Mouse (Mus musculus) intestine, embryonic 15.5 days (tissue): ENCODE measurements around the gene Gm20388. TPM values are rescaled to one million over a fixed set of nuclear protein-coding genes. Genes with fewer than 3 reads are reported as not detected.

Experiments
- ATAC-seq: fragments of 200-750 bp; cut with Nextera tagmentation; 2 replicates; pipeline ENCODE4 v1.8.0; 2017; ENCODE audit warnings: moderate TSS enrichment, moderate library complexity
- H3K27ac ChIP-seq: fragments of 300-500 bp; sonication (generic); 2 replicates; pipeline ENCODE4 v1.5.1; 2015; ENCODE audit warnings: mild to moderate bottlenecking, inconsistent platforms
- H3K27me3 ChIP-seq: fragments of 300-500 bp; sonication (generic); replicated peaks from 2 replicates; pipeline ENCODE4 v1.6.1; 2015; ENCODE audit warnings: inconsistent platforms
- H3K36me3 ChIP-seq: fragments of 300-500 bp; sonication (generic); 2 replicates; pipeline ENCODE4 v1.6.1; 2015; ENCODE audit warnings: inconsistent platforms
- H3K4me1 ChIP-seq: fragments of 300-500 bp; sonication (generic); replicated peaks from 2 replicates; pipeline ENCODE4 v1.6.1; 2015; ENCODE audit warnings: inconsistent platforms
- H3K4me2 ChIP-seq: fragments of 300-500 bp; sonication (generic); replicated peaks from 2 replicates; pipeline ENCODE4 v1.6.1; 2015; ENCODE audit warnings: mild to moderate bottlenecking, inconsistent platforms
- H3K4me3 ChIP-seq: fragments of 300-500 bp; sonication (generic); replicated peaks from 2 replicates; pipeline ENCODE4 v1.5.1; 2015; ENCODE audit warnings: inconsistent platforms
- H3K9ac ChIP-seq: fragments of 300-500 bp; sonication (generic); 2 replicates; pipeline ENCODE4 v1.6.1; 2015; ENCODE audit warnings: inconsistent platforms
- H3K9me3 ChIP-seq: fragments of 300-500 bp; sonication (generic); 2 replicates; pipeline ENCODE4 v1.6.1; 2016; ENCODE audit warnings: inconsistent platforms
- WGBS: fragments of 180-500 bp; shearing (Covaris S2); methylation state at CpG from one replicate; pipeline ENCODE4 v1.1.7; 2015; 5-methylcytosine and 5-hydroxymethylcytosine counted together
- polyA plus RNA-seq: library from polyadenylated mRNA; unstranded; fragments of >200 nt; fragmentation: Nextera tagmentation; extraction: Ambion mirVana; gene quantifications from 2 replicates; pipeline ENCODE4 v1.2.1, GENCODE M21; 2015

The Gm20388 gene
- polyA plus RNA-seq, 1 experiment from 2014 or later, result not detected

DNA sequence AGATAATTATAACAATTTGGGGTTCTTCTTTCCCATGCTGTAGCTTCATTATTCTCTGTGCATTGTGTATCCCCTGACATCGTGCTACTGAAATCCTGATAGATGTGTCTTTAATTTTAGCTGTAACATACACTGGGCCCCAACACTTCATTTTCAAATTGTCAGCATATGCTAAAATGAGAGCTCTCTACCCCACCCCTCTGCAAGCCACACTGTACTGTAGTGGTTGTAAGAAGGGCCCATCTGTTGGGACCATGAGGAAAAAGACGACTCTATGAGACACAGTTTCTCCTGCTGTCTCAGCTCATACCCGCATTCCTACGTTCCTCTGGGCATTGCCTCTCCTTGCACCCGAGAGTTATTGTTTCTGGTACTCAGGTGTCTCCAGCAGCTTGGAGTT lies 4226.6 kb downstream of the Gm20388 start:
- no peaks in the 10 kb centered on the region for H3K4me1 ChIP-seq
- ATAC-seq, result no peak
- 79% methylated on average over 5 of the region's 5 CpGs for WGBS
- no peak overlapping the region for H3K4me2 ChIP-seq
- no peak overlapping the region for H3K9ac ChIP-seq
- no peak overlapping the region for H3K4me3 ChIP-seq
- no peak overlapping the region for H3K27ac ChIP-seq
- H3K27me3 ChIP-seq, result no peaks in the 10 kb centered on the region
- H3K9me3 ChIP-seq, result no peaks in the 10 kb centered on the region
- H3K36me3 ChIP-seq, result no peaks in the 10 kb centered on the region

DNA sequence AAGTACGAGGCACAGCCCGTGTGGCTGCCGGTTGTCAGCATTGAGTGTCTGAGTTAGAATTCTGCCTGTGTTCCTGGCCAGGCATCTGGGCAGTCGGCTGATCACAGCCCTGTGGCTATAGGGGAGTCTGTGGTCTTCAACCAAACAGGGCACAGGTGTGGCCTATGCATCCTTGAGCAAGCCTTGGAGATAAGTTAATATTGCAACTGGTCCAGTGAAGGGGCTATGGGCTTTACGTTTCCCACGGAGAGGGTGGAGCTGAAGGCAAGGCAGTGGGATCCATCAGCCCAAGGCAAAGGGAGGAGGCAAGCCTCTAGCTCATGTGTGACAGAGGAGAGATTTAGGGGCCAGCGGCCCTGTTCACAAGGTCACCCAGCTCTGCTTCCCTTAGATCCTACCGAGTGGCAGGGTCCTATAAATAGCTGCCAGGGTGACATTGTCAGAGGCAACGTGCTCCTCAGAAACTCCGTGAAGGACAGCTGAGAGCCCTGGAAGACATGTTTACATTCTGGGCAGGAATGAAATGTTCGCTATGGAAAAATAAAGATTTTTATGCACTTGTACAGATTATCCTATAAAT lies 4229.7 kb downstream of the Gm20388 start:
- Histone ChIP-seq H3K27me3 (no peaks in the 10 kb centered on the region), H3K9me3 (no peaks in the 10 kb centered on the region), H3K4me3 (no peak overlapping the region), H3K4me1 (no peaks in the 10 kb centered on the region), H3K9ac (no peak overlapping the region), H3K36me3 (no peaks in the 10 kb centered on the region), H3K4me2 (no peak overlapping the region), H3K27ac (no peak overlapping the region)
- WGBS, result 59% methylated on average over 11 of the region's 11 CpGs
- ATAC-seq, result no peak

- 65% methylated on average over 20 of the region's 20 CpGs for WGBS
- Histone ChIP-seq H3K9ac (no peak overlapping the region), H3K9me3 (no peaks in the 10 kb centered on the region), H3K27me3 (no peaks in the 10 kb centered on the region), H3K4me1 (no peaks in the 10 kb centered on the region), H3K36me3 (no peaks in the 10 kb centered on the region), H3K27ac (no peak overlapping the region), H3K4me2 (no peak overlapping the region), H3K4me3 (no peak overlapping the region)
- ATAC-seq, result no peak
These were observed 4230.3 kb downstream of the Gm20388 start for GRCm38 (mm10) chr8:124140868-124141431.

GRCm38 (mm10) chr8:124141681-124142391 lies 4231.2 kb downstream of the Gm20388 start:
- H3K9ac ChIP-seq, result no peak overlapping the region
- no peaks in the 10 kb centered on the region for H3K9me3 ChIP-seq
- ATAC-seq, result no peak
- H3K4me2 ChIP-seq, result no peak overlapping the region
- 66% methylated on average over 9 of the region's 9 CpGs for WGBS
- no peaks in the 10 kb centered on the region for H3K27me3 ChIP-seq
- no peaks in the 10 kb centered on the region for H3K36me3 ChIP-seq
- H3K4me3 ChIP-seq, result no peak overlapping the region
- no peak overlapping the region for H3K27ac ChIP-seq
- no peaks in the 10 kb centered on the region for H3K4me1 ChIP-seq

DNA sequence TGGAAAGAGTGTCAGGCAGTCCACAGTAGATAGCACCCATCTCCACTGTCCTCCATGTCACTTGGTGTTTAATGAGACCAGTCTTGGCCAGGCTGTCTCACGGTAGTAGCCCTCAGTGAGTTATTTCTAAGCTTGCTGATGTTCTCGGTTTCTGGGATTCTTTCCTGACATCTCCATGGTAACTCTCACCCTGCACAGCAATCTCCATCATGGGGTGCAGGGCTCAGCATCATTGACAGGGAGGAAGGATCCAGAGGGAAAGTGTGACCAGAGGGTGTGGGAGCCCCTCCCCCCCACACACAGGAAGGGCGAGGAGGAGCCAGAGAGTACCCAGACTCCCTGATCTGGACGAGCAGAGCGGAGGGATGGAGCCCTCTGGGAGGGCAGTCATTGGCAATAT lies 4232.4 kb downstream of the Gm20388 start:
- H3K27ac ChIP-seq, result no peak overlapping the region
- no peaks in the 10 kb centered on the region for H3K36me3 ChIP-seq
- H3K4me2 ChIP-seq, result no peak overlapping the region
- H3K9me3 ChIP-seq, result no peaks in the 10 kb centered on the region
- no peak for ATAC-seq
- H3K4me1 ChIP-seq, result no peaks in the 10 kb centered on the region
- no peaks in the 10 kb centered on the region for H3K27me3 ChIP-seq
- WGBS, result 47% methylated on average over 5 of the region's 5 CpGs
- no peak overlapping the region for H3K9ac ChIP-seq
- H3K4me3 ChIP-seq, result no peak overlapping the region

GRCm38 (mm10) chr8:124143871-124144618 lies 4233.4 kb downstream of the Gm20388 start:
- H3K27ac ChIP-seq, result no peak overlapping the region
- ATAC-seq, result no peak
- no peak overlapping the region for H3K4me3 ChIP-seq
- no peaks in the 10 kb centered on the region for H3K4me1 ChIP-seq
- H3K36me3 ChIP-seq, result no peaks in the 10 kb centered on the region
- no peaks in the 10 kb centered on the region for H3K9me3 ChIP-seq
- 90% methylated on average over 16 of the region's 16 CpGs for WGBS
- H3K27me3 ChIP-seq, result no peaks in the 10 kb centered on the region
- H3K9ac ChIP-seq, result no peak overlapping the region
- no peak overlapping the region for H3K4me2 ChIP-seq

GRCm38 (mm10) chr8:124144619-124144980 lies 4234.0 kb downstream of the Gm20388 start:
- Histone ChIP-seq H3K4me2 (no peak overlapping the region), H3K9ac (no peak overlapping the region), H3K9me3 (no peaks in the 10 kb centered on the region), H3K36me3 (no peaks in the 10 kb centered on the region), H3K27me3 (no peaks in the 10 kb centered on the region), H3K4me1 (no peaks in the 10 kb centered on the region), H3K4me3 (no peak overlapping the region), H3K27ac (no peak overlapping the region)
- ATAC-seq, result no peak
- WGBS, result 87% methylated on average over 12 of the region's 12 CpGs

GRCm38 (mm10) chr8:124146286-124146685 lies 4235.6 kb downstream of the Gm20388 start:
- H3K9me3 ChIP-seq, result no peaks in the 10 kb centered on the region
- 80% methylated on average over 5 of the region's 5 CpGs for WGBS
- no peak overlapping the region for H3K4me3 ChIP-seq
- ATAC-seq, result no peak
- H3K27ac ChIP-seq, result no peak overlapping the region
- no peaks in the 10 kb centered on the region for H3K36me3 ChIP-seq
- no peaks in the 10 kb centered on the region for H3K4me1 ChIP-seq
- H3K9ac ChIP-seq, result no peak overlapping the region
- H3K27me3 ChIP-seq, result no peaks in the 10 kb centered on the region
- no peak overlapping the region for H3K4me2 ChIP-seq

GRCm38 (mm10) chr8:124150009-124150408 lies 4239.4 kb downstream of the Gm20388 start:
- H3K27me3 ChIP-seq, result no peaks in the 10 kb centered on the region
- no peak overlapping the region for H3K4me2 ChIP-seq
- no peaks in the 10 kb centered on the region for H3K36me3 ChIP-seq
- no peak overlapping the region for H3K4me3 ChIP-seq
- WGBS, result 71% methylated on average over 11 of the region's 11 CpGs
- H3K27ac ChIP-seq, result no peak overlapping the region
- no peak overlapping the region for H3K9ac ChIP-seq
- no peaks in the 10 kb centered on the region for H3K4me1 ChIP-seq
- no peak for ATAC-seq
- H3K9me3 ChIP-seq, result no peaks in the 10 kb centered on the region

- no peaks in the 10 kb centered on the region for H3K27me3 ChIP-seq
- no peak overlapping the region for H3K9ac ChIP-seq
- H3K4me1 ChIP-seq, result no peaks in the 10 kb centered on the region
- no peak overlapping the region for H3K4me3 ChIP-seq
- no peaks in the 10 kb centered on the region for H3K36me3 ChIP-seq
- no peak for ATAC-seq
- H3K4me2 ChIP-seq, result no peak overlapping the region
- H3K9me3 ChIP-seq, result no peaks in the 10 kb centered on the region
- 77% methylated on average over 5 of the region's 5 CpGs for WGBS
- no peak overlapping the region for H3K27ac ChIP-seq
These were observed 4239.9 kb downstream of the Gm20388 start for GRCm38 (mm10) chr8:124150536-124150935.

GRCm38 (mm10) chr8:124151881-124152280 lies 4241.2 kb downstream of the Gm20388 start:
- no peak overlapping the region for H3K4me2 ChIP-seq
- no peak for ATAC-seq
- H3K36me3 ChIP-seq, result no peaks in the 10 kb centered on the region
- H3K9ac ChIP-seq, result no peak overlapping the region
- no peaks in the 10 kb centered on the region for H3K4me1 ChIP-seq
- no peaks in the 10 kb centered on the region for H3K27me3 ChIP-seq
- WGBS, result 76% methylated on average over 6 of the region's 6 CpGs
- H3K27ac ChIP-seq, result no peak overlapping the region
- no peaks in the 10 kb centered on the region for H3K9me3 ChIP-seq
- no peak overlapping the region for H3K4me3 ChIP-seq

DNA sequence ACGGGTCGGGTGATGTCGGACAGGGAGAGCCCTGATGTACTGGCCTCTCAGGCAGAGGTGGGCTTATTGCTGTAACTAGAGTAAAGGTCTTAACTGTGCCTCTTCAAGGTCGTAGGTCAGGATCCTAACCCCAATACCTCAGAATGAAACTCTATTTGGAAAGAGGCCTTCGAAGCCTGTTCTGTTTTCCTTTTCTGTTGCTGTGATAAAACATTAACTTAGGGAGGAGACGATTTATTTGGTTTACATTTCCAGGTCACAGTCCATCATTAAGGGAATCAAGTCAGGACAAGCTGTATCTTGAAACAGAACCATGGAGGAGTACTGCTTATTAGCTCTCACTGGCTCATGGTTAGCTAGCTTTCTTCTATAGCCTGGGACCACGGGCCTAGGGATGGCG lies 4242.1 kb downstream of the Gm20388 start:
- Histone ChIP-seq H3K27ac (no peak overlapping the region), H3K9me3 (no peaks in the 10 kb centered on the region), H3K9ac (no peak overlapping the region), H3K4me1 (no peaks in the 10 kb centered on the region), H3K27me3 (no peaks in the 10 kb centered on the region), H3K4me2 (no peak overlapping the region), H3K4me3 (no peak overlapping the region), H3K36me3 (no peaks in the 10 kb centered on the region)
- 68% methylated on average over 8 of the region's 8 CpGs for WGBS
- no peak for ATAC-seq
